Mouse (Mus musculus) midbrain, embryonic 12.5 days (tissue): ENCODE data around the gene Cfap157. TPM values are rescaled to one million over a fixed set of nuclear protein-coding genes. Genes with fewer than 3 reads are reported as not detected.

Source experiments
- ATAC-seq: fragments of 200-750 bp; cut with Nextera tagmentation; 2 replicates; pipeline ENCODE4 v1.8.0; 2017; ENCODE audit warnings: low read depth, moderate TSS enrichment, moderate library complexity; ENCODE audit not compliant: low FRiP score
- H3K27ac ChIP-seq: fragments of 300-500 bp; sonication (generic); replicated peaks from 2 replicates; pipeline ENCODE4 v1.5.1; 2016; ENCODE audit warnings: mild to moderate bottlenecking
- H3K27me3 ChIP-seq: fragments of 300-500 bp; sonication (generic); 2 replicates; pipeline ENCODE4 v1.6.1; 2016; ENCODE audit warnings: mild to moderate bottlenecking
- H3K36me3 ChIP-seq: fragments of 300-500 bp; sonication (generic); 2 replicates; pipeline ENCODE4 v1.6.1; 2016
- H3K4me1 ChIP-seq: fragments of 300-500 bp; sonication (generic); 2 replicates; pipeline ENCODE4 v1.6.1; 2016
- H3K4me2 ChIP-seq: fragments of 300-500 bp; sonication (generic); replicated peaks from 2 replicates; pipeline ENCODE4 v1.6.1; 2016; ENCODE audit warnings: mild to moderate bottlenecking, moderate library complexity
- H3K4me3 ChIP-seq: fragments of 300-500 bp; sonication (generic); 2 replicates; pipeline ENCODE4 v1.5.1; 2016; ENCODE audit warnings: mild to moderate bottlenecking
- H3K9ac ChIP-seq: fragments of 300-500 bp; sonication (generic); replicated peaks from 2 replicates; pipeline ENCODE4 v1.6.1; 2016; ENCODE audit warnings: mild to moderate bottlenecking, moderate library complexity
- H3K9me3 ChIP-seq: fragments of 300-500 bp; sonication (generic); 2 replicates; pipeline ENCODE4 v1.6.1; 2016; ENCODE audit warnings: mild to moderate bottlenecking
- WGBS: fragments of 180-500 bp; shearing (Covaris S2); methylation state at CpG from one replicate; pipeline ENCODE4 v1.1.7; 2016; 5-methylcytosine and 5-hydroxymethylcytosine counted together
- polyA plus RNA-seq: library from polyadenylated mRNA; unstranded; fragments of >200 nt; fragmentation: Nextera tagmentation; extraction: Ambion mirVana; gene quantifications from 2 replicates; pipeline ENCODE4 v1.2.1, GENCODE M21; 2016

Gene Cfap157
- polyA plus RNA-seq, 1 experiment from 2014 or later = 0.64 TPM

GRCm38 (mm10) chr2:32728463-32728862 is 55.8 kb downstream of the Cfap157 start:
- Histone ChIP-seq H3K36me3 (no peaks in the 10 kb centered on the region), H3K9me3 (no peaks in the 10 kb centered on the region), H3K27ac (no peak overlapping the region), H3K4me2 (no peak overlapping the region), H3K27me3 (no peaks in the 10 kb centered on the region), H3K9ac (no peak overlapping the region), H3K4me3 (peak overlapping the region; percentile 31; the same call in 1 of the 2 replicates), H3K4me1 (peaks cover 3% of the 10 kb centered on the region; the same call in 1 of the 2 replicates)
- 60% methylated on average over 7 of the region's 7 CpGs for WGBS
- ATAC-seq = no peak

GRCm38 (mm10) chr2:32727435-32727834 is 56.8 kb downstream of the Cfap157 start:
- peak; percentile 94 for ATAC-seq
- peaks cover 3% of the 10 kb centered on the region; the same call in 1 of the 2 replicates for H3K4me1 ChIP-seq

More at GRCm38 (mm10) chr2:32727435-32727834, 56.8 kb downstream of the Cfap157 start:
- Histone ChIP-seq H3K27me3 (no peaks in the 10 kb centered on the region), H3K36me3 (no peaks in the 10 kb centered on the region), H3K9ac (0 out of 2 replicates have a peak overlapping the region, but pooled peaks have one; percentile 34), H3K9me3 (no peaks in the 10 kb centered on the region), H3K27ac (no peak overlapping the region), H3K4me3 (peak overlapping the region; percentile 31), H3K4me2 (peak overlapping the region; percentile 52)
- WGBS = 1% methylated on average over 16 of the region's 16 CpGs

Other genes starting within 250 kb of the Cfap157 start
- 9.4 and 10.1 TPM in 2 replicates for gene Fam102a, start 249.1 kb downstream of the Cfap157 start, polyA plus RNA-seq
- 109 and 121 TPM in 2 replicates for gene Dpm2, start 213.6 kb downstream of the Cfap157 start, polyA plus RNA-seq
- 2.7 and 3.1 TPM in 2 replicates for gene Pip5kl1, start 209.6 kb downstream of the Cfap157 start, polyA plus RNA-seq
- 0.16 and 0.56 TPM in 2 replicates for gene 9430097D07Rik, start 208.7 kb downstream of the Cfap157 start, polyA plus RNA-seq
- gene St6galnac4, start 197.3 kb downstream of the Cfap157 start, polyA plus RNA-seq = 16.1 and 17.9 TPM in 2 replicates
- gene St6galnac6, start 184.7 kb downstream of the Cfap157 start, polyA plus RNA-seq = 10.6 and 11.2 TPM in 2 replicates
- 31.6 and 34.7 TPM in 2 replicates for gene Ak1, start 162.7 kb downstream of the Cfap157 start, polyA plus RNA-seq
- 27.7 and 29.5 TPM in 2 replicates for gene Eng, start 137.8 kb downstream of the Cfap157 start, polyA plus RNA-seq
- 17.9 and 19.1 TPM in 2 replicates for gene Fpgs, start 80.3 kb downstream of the Cfap157 start, polyA plus RNA-seq
- 99.3 and 103 TPM in 2 replicates for gene Cdk9, start 71.4 kb downstream of the Cfap157 start, polyA plus RNA-seq
- 34.6 and 41.1 TPM in 2 replicates for gene Sh2d3c, start 63.4 kb downstream of the Cfap157 start, polyA plus RNA-seq
- 2.8 and 3.5 TPM in 2 replicates for gene 6330409D20Rik, start 43.4 kb downstream of the Cfap157 start, polyA plus RNA-seq
- 50.2 and 53.4 TPM in 2 replicates for gene Tor2a, start 27.2 kb downstream of the Cfap157 start, polyA plus RNA-seq
- 0.20 and 0.43 TPM in 2 replicates for gene Ttc16, start 8.8 kb downstream of the Cfap157 start, polyA plus RNA-seq
- gene Ptrh1, start 8.6 kb downstream of the Cfap157 start, polyA plus RNA-seq = 2.6 and 4.6 TPM in 2 replicates
- 80.3 and 83.2 TPM in 2 replicates for gene Stxbp1, start 62.8 kb upstream of the Cfap157 start, polyA plus RNA-seq
- 27.0 and 29.1 TPM in 2 replicates for gene Fam129b, start 91.7 kb upstream of the Cfap157 start, polyA plus RNA-seq
- gene Rpl12, start 177.1 kb upstream of the Cfap157 start, polyA plus RNA-seq = 108 and 111 TPM in 2 replicates
- gene Lrsam1, start 177.2 kb upstream of the Cfap157 start, polyA plus RNA-seq = 16.2 and 21.1 TPM in 2 replicates
- 21.3 and 24.1 TPM in 2 replicates for gene Slc2a8, start 197.7 kb upstream of the Cfap157 start, polyA plus RNA-seq